Mouse (Mus musculus) gastrocnemius, postnatal 4 days (tissue): ENCODE results near the gene Rad9b. TPM values are rescaled to one million over a fixed set of nuclear protein-coding genes. Genes with fewer than 3 reads are reported as not detected.

Experiments
- DNase-seq, 2 experiments: peaks; one replicate each; pipeline ENCODE4 v3.0.0; 2021 to 2022; ENCODE audit warnings: low spot score in 2 of 2, mixed read lengths in 2 of 2
- long read RNA-seq, 2 experiments: library from polyadenylated mRNA; stranded (forward); transcript quantifications; one replicate each; pipeline ENCODE4 v2.0.0; 2021
- total RNA-seq, 2 experiments: library from RNA; stranded (reverse); gene quantifications; 2 replicates each; pipeline ENCODE4 v1.2.3; 2021

The Rad9b gene
- total RNA-seq: 1 to 10 TPM; 3.6 to 3.8 TPM
- long read RNA-seq, experiment 1, partial matches to known transcripts: 0 of 2 reads
- long read RNA-seq, experiment 1, other reads (novel, unspliced or antisense): 2 of 2 reads
- long read RNA-seq, experiment 2, partial matches to known transcripts: 0 of 1 reads
- long read RNA-seq, experiment 2, other reads (novel, unspliced or antisense): 0 of 1 reads

GRCm38 (mm10) chr5:122353807-122354491 is at the start of gene Rad9b, which contains the start of gene Vps29:
TSS of gene Rad9b (minus strand) at chr5:122354233.
TSS of gene Vps29 (plus strand) at chr5:122354369.
- peak; percentile 98 to 99 for DNase-seq

GRCm38 (mm10) chr5:122403362-122403761 is 49.3 kb upstream of the Rad9b start:
- DNase-seq: no peak

- DNase-seq: no peak
These were observed 48.7 kb upstream of the Rad9b start for GRCm38 (mm10) chr5:122402772-122403171.

GRCm38 (mm10) chr5:122402160-122402559 is 48.1 kb upstream of the Rad9b start:
- DNase-seq: no peak

- DNase-seq: peak; percentile 35 to 67
These were observed 47.2 kb upstream of the Rad9b start for GRCm38 (mm10) chr5:122401303-122401640.

GRCm38 (mm10) chr5:122400628-122401302 is 46.7 kb upstream of the Rad9b start:
- no peak for DNase-seq

DNA sequence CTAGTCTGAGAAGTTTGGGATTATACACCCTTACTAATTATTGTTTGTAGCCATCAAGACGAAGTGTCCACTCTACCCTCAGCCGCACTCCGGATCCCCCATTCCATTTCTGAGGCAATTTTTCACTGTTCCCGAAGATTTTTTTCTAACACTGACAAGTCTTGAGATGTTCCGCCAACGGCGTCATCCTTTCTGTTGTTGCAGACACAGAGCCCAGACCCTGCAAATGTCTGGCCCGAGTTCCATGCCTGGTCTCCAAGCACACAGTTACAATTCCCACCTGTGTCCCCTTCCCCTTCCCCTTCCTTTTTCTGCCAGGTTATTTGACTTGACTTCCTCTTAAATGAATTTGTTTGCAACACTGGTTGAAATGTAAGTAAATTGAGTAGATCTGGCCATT is 45.8 kb upstream of the Rad9b start:
- DNase-seq: no peak

GRCm38 (mm10) chr5:122397495-122397894 is 43.5 kb upstream of the Rad9b start:
- DNase-seq: no peak

GRCm38 (mm10) chr5:122396791-122397190 is 42.8 kb upstream of the Rad9b start:
- no peak for DNase-seq

DNA sequence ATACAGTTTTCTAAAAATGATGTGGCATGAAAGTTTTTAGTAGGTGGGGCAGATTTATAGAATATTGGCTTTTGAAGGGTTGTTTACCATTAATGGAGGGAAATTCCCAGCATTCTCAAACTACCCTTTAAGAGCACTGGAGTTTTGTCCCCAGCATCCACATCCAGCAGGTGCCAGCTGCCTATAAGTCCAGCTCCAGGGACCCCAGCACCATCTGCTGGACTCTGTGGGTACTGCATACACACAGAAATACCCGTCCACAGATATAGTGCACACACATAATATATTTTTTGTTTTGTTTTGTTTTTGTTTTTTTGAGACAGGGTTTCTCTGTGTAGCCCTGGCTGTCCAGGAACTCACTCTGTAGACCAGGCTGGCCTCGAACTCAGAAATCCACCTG is 39.9 kb upstream of the Rad9b start:
- DNase-seq: peak; percentile 68

- no peak for DNase-seq
These were observed 38.4 kb upstream of the Rad9b start for GRCm38 (mm10) chr5:122392227-122393004.

- peak; percentile 90 to 91 for DNase-seq
These were observed 37.8 kb upstream of the Rad9b start, which contains the start of gene Arpc3 for GRCm38 (mm10) chr5:122391786-122392180. TSS of gene Arpc3 (plus strand) at chr5:122391878.

DNA sequence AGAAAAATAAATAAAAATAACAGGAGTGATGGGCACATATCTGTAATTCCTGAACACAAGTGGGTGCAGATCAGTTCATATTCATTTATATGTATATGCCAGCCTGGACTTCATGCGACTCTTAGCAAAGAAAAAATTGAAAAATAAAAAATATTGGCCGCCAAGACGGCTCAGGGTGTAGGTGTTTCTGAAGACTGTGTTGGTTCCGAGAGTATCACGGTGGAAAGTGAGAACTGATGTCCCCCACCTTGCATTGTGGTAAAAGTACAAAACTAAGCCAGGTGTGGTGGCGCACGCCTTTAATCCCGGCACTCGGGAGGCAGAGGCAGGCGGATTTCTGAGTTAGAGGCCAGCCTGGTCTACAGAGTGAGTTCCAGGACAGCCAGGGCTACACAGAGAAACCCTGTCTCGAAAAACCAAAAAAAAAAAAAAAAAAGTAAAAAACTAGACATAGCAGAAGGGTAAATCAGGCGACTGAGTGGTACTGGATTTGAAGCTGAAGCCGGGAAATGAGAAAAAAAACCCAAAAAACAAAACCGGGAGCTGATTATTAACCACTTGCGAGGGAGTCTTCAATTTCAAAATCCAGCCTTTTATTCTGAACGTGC is 37.2 kb upstream of the Rad9b start:
- no peak for DNase-seq

DNA sequence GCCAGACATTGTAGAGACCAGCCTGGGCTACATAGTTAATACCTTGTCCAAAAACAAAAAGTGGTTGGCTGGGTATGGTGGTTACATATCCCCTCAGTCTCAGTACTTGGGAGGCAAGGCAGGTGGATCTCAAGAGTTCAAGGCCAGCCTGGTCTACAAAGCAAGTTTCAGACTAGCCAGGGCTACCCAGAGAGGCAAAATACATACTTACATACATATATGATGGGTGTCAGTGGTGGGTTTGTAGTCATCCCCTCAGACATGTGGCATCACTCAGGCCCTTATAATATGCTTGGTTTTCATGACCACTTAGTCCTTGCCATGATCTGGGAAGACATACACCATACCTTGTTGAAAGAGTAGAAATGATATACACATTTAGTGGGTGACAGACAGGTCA is 36.6 kb upstream of the Rad9b start:
- no peak for DNase-seq

DNA sequence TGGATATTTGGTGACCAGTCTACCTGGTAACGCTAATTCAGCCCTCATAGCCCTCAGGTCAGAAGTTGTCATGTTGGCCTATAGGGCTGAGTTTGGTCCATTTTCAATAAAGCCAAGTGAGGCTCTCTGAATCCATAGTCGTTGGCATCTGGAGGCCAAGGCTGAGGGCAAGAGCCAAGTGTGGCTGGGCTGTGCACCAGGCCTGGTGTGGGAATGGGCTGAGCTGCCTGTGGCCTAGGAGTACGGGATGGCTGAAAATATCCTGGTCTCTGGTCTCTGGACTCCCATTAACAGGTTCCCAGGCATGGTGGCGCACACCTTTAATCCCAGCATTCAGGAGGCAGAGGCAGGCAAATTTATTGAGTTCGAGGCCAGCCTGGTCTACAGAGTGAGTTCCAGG is 36.0 kb upstream of the Rad9b start:
- DNase-seq: no peak

GRCm38 (mm10) chr5:122379374-122380155 is 25.5 kb upstream of the Rad9b start:
- DNase-seq: peak; percentile 42 to 61

DNA sequence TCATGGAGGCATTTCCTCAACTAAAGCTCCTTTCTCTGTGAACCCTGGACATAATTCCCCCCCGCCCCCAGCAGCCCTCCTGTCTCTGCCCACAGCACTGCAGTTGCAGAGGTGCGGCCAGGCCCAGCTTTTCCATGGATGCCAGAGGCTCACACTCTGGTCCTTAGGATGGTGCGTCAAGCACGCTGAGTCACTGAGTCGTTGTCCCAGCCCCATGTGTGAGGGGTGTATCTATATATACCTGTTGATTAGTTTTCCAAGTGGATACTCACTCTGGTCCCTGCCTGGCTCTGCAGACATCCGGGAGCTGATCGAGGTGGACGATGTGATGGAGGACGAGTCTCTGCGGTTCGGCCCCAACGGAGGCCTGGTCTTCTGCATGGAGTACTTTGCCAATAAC is 24.1 kb upstream of the Rad9b start:
- DNase-seq: no peak

DNA sequence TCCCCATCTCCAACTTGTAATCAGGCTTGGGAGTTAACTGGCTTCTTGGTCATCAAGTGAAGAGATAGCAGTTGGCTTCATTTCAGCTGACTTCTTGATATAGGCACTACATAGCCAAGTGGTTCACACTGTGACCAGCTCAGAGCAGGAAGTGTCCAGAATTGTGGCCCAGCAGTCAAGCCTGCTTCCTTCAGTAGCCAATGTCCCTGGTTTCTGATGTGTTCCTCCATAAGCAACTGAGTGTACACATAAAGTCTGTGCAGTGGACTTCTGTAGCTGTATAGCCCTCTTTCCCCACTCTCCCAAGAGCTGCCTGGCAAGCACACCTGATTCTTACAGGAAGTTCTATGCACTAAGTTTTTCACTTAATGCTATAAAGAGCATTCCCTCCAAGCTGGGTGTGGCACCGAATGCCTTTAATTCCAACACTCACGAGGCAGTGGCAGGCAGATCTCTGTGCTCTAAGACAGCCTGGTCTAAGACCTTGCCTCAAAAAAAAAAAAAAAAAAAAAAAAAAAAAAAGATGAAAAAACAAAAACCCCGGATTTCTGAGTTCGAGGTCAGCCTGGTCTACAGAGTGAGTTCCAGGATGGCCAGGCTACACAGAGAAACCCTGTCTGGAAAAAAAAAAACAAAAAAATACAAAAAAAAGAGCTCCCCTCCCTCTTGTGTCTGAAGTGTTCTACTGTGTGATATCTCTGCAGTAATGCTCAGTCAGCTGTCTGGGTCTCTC is 23.2 kb upstream of the Rad9b start:
- no peak for DNase-seq

GRCm38 (mm10) chr5:122372878-122373277 is 18.8 kb upstream of the Rad9b start:
- no peak for DNase-seq
